Mouse (Mus musculus): ENCODE measurements around the gene Akr1a1. TPM values are rescaled to one million over a fixed set of nuclear protein-coding genes. Genes with fewer than 3 reads are reported as not detected.

Gene Akr1a1
- polyA plus RNA-seq, 1 experiment from 2014 or later = 795 TPM

GRCm38 (mm10) chr4:116653228-116653627 is 1.7 kb upstream of the Akr1a1 start:
- Histone ChIP-seq H3K4me3 (ENCODE audit: low read depth, low read length) (no peak overlapping the region), H3K36me3 (ENCODE audit: control insufficient read depth, insufficient read depth, low read length) (no peaks in the 10 kb centered on the region), H3K4me1 (ENCODE audit: control insufficient read depth, insufficient read depth, low read length) (peaks cover 16% of the 10 kb centered on the region; the same call in 1 of the 2 replicates), H3K9ac (replicated peaks; ENCODE audit: low read depth, low read length) (no peak overlapping the region), H3K27ac (ENCODE audit: low read length) (no peak overlapping the region), H3K9me3 (ENCODE audit: control insufficient read depth, low read depth, low read length) (no peaks in the 10 kb centered on the region), H3K27me3 (ENCODE audit: control insufficient read depth, insufficient read depth, low read length) (no peaks in the 10 kb centered on the region), H3K4me2 (replicated peaks; ENCODE audit: low read depth, low read length) (no peak overlapping the region)
- 86% methylated on average over 6 of the region's 6 CpGs for WGBS
- no peak for ATAC-seq (ENCODE audit: insufficient number of reproducible peaks, insufficient read depth, low FRiP score, low read depth)

DNA sequence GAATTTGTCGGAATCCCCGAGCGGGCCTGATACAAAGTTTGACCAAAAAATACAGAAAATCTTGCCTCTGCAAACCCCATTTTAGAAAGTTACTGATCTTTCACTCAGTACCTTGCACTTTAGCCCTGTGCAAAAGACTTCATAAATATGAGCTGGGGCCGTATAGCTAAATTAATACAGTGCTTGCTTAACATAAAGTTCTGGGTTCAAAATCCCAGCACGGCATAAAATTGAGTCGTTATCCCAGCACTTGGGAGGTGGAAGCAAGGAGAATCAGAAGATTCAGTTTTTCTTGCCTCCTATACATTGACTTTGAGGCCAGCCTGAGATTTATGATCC is 286 bp upstream of the Akr1a1 start:
- Histone ChIP-seq H3K9me3 (ENCODE audit: control insufficient read depth, low read depth, low read length) (no peaks in the 10 kb centered on the region), H3K4me1 (ENCODE audit: control insufficient read depth, insufficient read depth, low read length) (peaks cover 16% of the 10 kb centered on the region; the same call in 1 of the 2 replicates), H3K27ac (ENCODE audit: low read length) (peak overlapping the region; percentile 62; the same call in 1 of the 2 replicates), H3K9ac (replicated peaks; ENCODE audit: low read depth, low read length) (peak overlapping the region; percentile 51), H3K4me2 (replicated peaks; ENCODE audit: low read depth, low read length) (peak overlapping the region; percentile 50), H3K4me3 (ENCODE audit: low read depth, low read length) (peak overlapping the region; percentile 93), H3K27me3 (ENCODE audit: control insufficient read depth, insufficient read depth, low read length) (no peaks in the 10 kb centered on the region), H3K36me3 (ENCODE audit: control insufficient read depth, insufficient read depth, low read length) (peaks cover 8% of the 10 kb centered on the region; the same call in 1 of the 2 replicates)
- whole genome bisulfite sequencing = 11% methylated on average over 6 of the region's 6 CpGs
- no peak for ATAC-seq (ENCODE audit: insufficient number of reproducible peaks, insufficient read depth, low FRiP score, low read depth)

- H3K27me3 ChIP-seq (ENCODE audit: control insufficient read depth, insufficient read depth, low read length) = no peaks in the 10 kb centered on the region
- H3K4me2 ChIP-seq (replicated peaks; ENCODE audit: low read depth, low read length) = peak overlapping the region; percentile 82
- 36% methylated on average over 5 of the region's 5 CpGs for WGBS
- peaks cover 13% of the 10 kb centered on the region; the same call in 1 of the 2 replicates for H3K36me3 ChIP-seq (ENCODE audit: control insufficient read depth, insufficient read depth, low read length)
- peak overlapping the region; percentile 96 for H3K9ac ChIP-seq (replicated peaks; ENCODE audit: low read depth, low read length)
- peaks cover 16% of the 10 kb centered on the region; the same call in 1 of the 2 replicates for H3K4me1 ChIP-seq (ENCODE audit: control insufficient read depth, insufficient read depth, low read length)
- H3K9me3 ChIP-seq (ENCODE audit: control insufficient read depth, low read depth, low read length) = no peaks in the 10 kb centered on the region
- peak overlapping the region; percentile 95 for H3K27ac ChIP-seq (ENCODE audit: low read length)
- H3K4me3 ChIP-seq (ENCODE audit: low read depth, low read length) = peak overlapping the region; percentile 93
- ATAC-seq (ENCODE audit: insufficient number of reproducible peaks, insufficient read depth, low FRiP score, low read depth) = no peak
Measured at GRCm38 (mm10) chr4:116650365-116650764, 1.1 kb downstream of the Akr1a1 start.

DNA sequence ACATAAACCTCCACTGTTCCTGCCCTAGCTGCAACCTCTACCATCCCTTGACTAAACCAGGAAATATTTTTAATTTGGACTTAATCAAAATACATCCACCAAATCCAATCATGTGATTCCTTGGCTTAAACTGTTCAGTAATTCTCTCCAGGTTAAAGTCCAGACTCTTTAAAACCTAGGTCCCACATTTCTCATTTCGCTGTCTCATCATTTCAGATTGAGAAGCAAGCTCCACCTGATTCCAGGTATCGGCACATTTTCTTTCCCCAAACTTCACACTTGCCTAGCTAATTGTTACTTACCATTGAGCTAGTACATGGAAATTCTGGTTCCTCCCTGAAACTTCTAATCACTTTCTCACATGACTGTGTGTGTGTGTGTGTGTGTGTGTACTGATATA is 2.1 kb downstream of the Akr1a1 start:
- Histone ChIP-seq H3K4me2 (replicated peaks; ENCODE audit: low read depth, low read length) (peak overlapping the region; percentile 15), H3K9me3 (ENCODE audit: control insufficient read depth, low read depth, low read length) (no peaks in the 10 kb centered on the region), H3K36me3 (ENCODE audit: control insufficient read depth, insufficient read depth, low read length) (peaks cover 13% of the 10 kb centered on the region; the same call in 1 of the 2 replicates), H3K9ac (replicated peaks; ENCODE audit: low read depth, low read length) (no peak overlapping the region), H3K4me3 (ENCODE audit: low read depth, low read length) (peak overlapping the region; percentile 1; the same call in 1 of the 2 replicates), H3K4me1 (ENCODE audit: control insufficient read depth, insufficient read depth, low read length) (peaks cover 16% of the 10 kb centered on the region; the same call in 1 of the 2 replicates), H3K27me3 (ENCODE audit: control insufficient read depth, insufficient read depth, low read length) (no peaks in the 10 kb centered on the region), H3K27ac (ENCODE audit: low read length) (no peak overlapping the region)
- no peak for ATAC-seq (ENCODE audit: insufficient number of reproducible peaks, insufficient read depth, low FRiP score, low read depth)
- 95% methylated on average over 2 of the region's 2 CpGs for WGBS

GRCm38 (mm10) chr4:116645624-116646023 is 5.9 kb downstream of the Akr1a1 start:
- ATAC-seq (ENCODE audit: insufficient number of reproducible peaks, insufficient read depth, low FRiP score, low read depth) = no peak
- no peaks in the 10 kb centered on the region for H3K9me3 ChIP-seq (ENCODE audit: control insufficient read depth, low read depth, low read length)
- H3K27ac ChIP-seq (ENCODE audit: low read length) = no peak overlapping the region
- H3K4me3 ChIP-seq (ENCODE audit: low read depth, low read length) = no peak overlapping the region
- H3K9ac ChIP-seq (replicated peaks; ENCODE audit: low read depth, low read length) = no peak overlapping the region
- no peak overlapping the region for H3K4me2 ChIP-seq (replicated peaks; ENCODE audit: low read depth, low read length)
- peaks cover 46% of the 10 kb centered on the region for H3K36me3 ChIP-seq (ENCODE audit: control insufficient read depth, insufficient read depth, low read length)
- H3K27me3 ChIP-seq (ENCODE audit: control insufficient read depth, insufficient read depth, low read length) = no peaks in the 10 kb centered on the region
- H3K4me1 ChIP-seq (ENCODE audit: control insufficient read depth, insufficient read depth, low read length) = peaks cover 13% of the 10 kb centered on the region; the same call in 1 of the 2 replicates
- WGBS = 81% methylated on average over 7 of the region's 7 CpGs

DNA sequence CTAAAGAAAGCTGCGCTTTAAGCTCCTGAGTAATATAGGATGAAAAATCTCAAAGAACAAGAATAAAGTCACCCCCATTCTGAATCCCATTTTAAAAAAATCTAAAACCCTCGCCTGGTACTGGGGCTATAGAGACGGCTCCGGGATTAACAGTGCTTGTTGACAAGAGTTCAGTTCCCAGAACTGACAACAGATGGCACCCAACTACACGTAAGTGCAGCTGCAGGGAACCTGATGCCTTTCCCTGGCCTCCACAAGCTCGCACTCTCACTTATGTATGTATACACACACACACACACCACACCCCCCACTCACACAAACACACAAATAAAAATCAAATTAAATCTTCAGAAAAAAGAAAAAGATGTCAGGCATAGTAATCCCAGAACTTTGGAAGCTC is 7.2 kb downstream of the Akr1a1 start:
- Histone ChIP-seq H3K4me3 (ENCODE audit: low read depth, low read length) (no peak overlapping the region), H3K9me3 (ENCODE audit: control insufficient read depth, low read depth, low read length) (no peaks in the 10 kb centered on the region), H3K4me1 (ENCODE audit: control insufficient read depth, insufficient read depth, low read length) (peaks cover 4% of the 10 kb centered on the region; the same call in 1 of the 2 replicates), H3K27ac (ENCODE audit: low read length) (no peak overlapping the region), H3K27me3 (ENCODE audit: control insufficient read depth, insufficient read depth, low read length) (no peaks in the 10 kb centered on the region), H3K4me2 (replicated peaks; ENCODE audit: low read depth, low read length) (no peak overlapping the region), H3K36me3 (ENCODE audit: control insufficient read depth, insufficient read depth, low read length) (peaks cover 56% of the 10 kb centered on the region), H3K9ac (replicated peaks; ENCODE audit: low read depth, low read length) (no peak overlapping the region)
- WGBS = 53% methylated on average over 6 of the region's 6 CpGs
- no peak for ATAC-seq (ENCODE audit: insufficient number of reproducible peaks, insufficient read depth, low FRiP score, low read depth)

GRCm38 (mm10) chr4:116642071-116642470 is 9.4 kb downstream of the Akr1a1 start:
- Histone ChIP-seq H3K9me3 (ENCODE audit: control insufficient read depth, low read depth, low read length) (no peaks in the 10 kb centered on the region), H3K27ac (ENCODE audit: low read length) (no peak overlapping the region), H3K27me3 (ENCODE audit: control insufficient read depth, insufficient read depth, low read length) (no peaks in the 10 kb centered on the region), H3K9ac (replicated peaks; ENCODE audit: low read depth, low read length) (no peak overlapping the region), H3K4me1 (ENCODE audit: control insufficient read depth, insufficient read depth, low read length) (no peaks in the 10 kb centered on the region), H3K4me3 (ENCODE audit: low read depth, low read length) (no peak overlapping the region), H3K36me3 (ENCODE audit: control insufficient read depth, insufficient read depth, low read length) (peaks cover 70% of the 10 kb centered on the region), H3K4me2 (replicated peaks; ENCODE audit: low read depth, low read length) (no peak overlapping the region)
- ATAC-seq (ENCODE audit: insufficient number of reproducible peaks, insufficient read depth, low FRiP score, low read depth) = no peak
- 100% methylated on average over 1 of the region's 1 CpGs for WGBS

GRCm38 (mm10) chr4:116638821-116639220 is 12.7 kb downstream of the Akr1a1 start:
- Histone ChIP-seq H3K36me3 (ENCODE audit: control insufficient read depth, insufficient read depth, low read length) (peaks cover 76% of the 10 kb centered on the region), H3K4me2 (replicated peaks; ENCODE audit: low read depth, low read length) (no peak overlapping the region), H3K27me3 (ENCODE audit: control insufficient read depth, insufficient read depth, low read length) (no peaks in the 10 kb centered on the region), H3K4me1 (ENCODE audit: control insufficient read depth, insufficient read depth, low read length) (no peaks in the 10 kb centered on the region), H3K27ac (ENCODE audit: low read length) (no peak overlapping the region), H3K4me3 (ENCODE audit: low read depth, low read length) (no peak overlapping the region), H3K9ac (replicated peaks; ENCODE audit: low read depth, low read length) (no peak overlapping the region), H3K9me3 (ENCODE audit: control insufficient read depth, low read depth, low read length) (no peaks in the 10 kb centered on the region)
- WGBS = 92% methylated on average over 6 of the region's 6 CpGs
- ATAC-seq (ENCODE audit: insufficient number of reproducible peaks, insufficient read depth, low FRiP score, low read depth) = no peak

DNA sequence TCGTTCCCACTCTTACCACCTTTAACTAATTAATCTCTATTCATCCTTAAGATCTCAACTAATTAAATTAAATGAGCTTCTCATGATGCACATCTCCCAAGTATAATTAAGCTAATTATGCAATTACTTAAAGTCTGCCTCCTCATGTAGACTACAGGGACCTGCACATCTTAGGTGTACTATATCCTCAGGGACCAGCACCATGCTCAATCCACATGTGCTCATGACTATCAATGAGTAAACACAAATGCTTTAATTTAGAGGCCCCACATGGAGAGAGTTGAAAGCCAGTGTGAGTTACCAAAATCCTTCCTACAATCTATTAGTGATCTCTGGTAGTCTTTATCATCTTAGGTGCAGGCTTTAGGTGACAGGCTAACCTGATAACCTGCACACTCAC is 16.3 kb downstream of the Akr1a1 start:
- Histone ChIP-seq H3K36me3 (ENCODE audit: control insufficient read depth, insufficient read depth, low read length) (peaks cover 44% of the 10 kb centered on the region), H3K27ac (ENCODE audit: low read length) (no peak overlapping the region), H3K9me3 (ENCODE audit: control insufficient read depth, low read depth, low read length) (no peaks in the 10 kb centered on the region), H3K4me3 (ENCODE audit: low read depth, low read length) (no peak overlapping the region), H3K27me3 (ENCODE audit: control insufficient read depth, insufficient read depth, low read length) (no peaks in the 10 kb centered on the region), H3K4me2 (replicated peaks; ENCODE audit: low read depth, low read length) (no peak overlapping the region), H3K4me1 (ENCODE audit: control insufficient read depth, insufficient read depth, low read length) (no peaks in the 10 kb centered on the region), H3K9ac (replicated peaks; ENCODE audit: low read depth, low read length) (no peak overlapping the region)
- no peak for ATAC-seq (ENCODE audit: insufficient number of reproducible peaks, insufficient read depth, low FRiP score, low read depth)
- WGBS = 93% methylated on average over 1 of the region's 1 CpGs

Data from stomach, embryonic 14.5 days (tissue).